Mouse (Mus musculus): ENCODE measurements around the gene Jtb. TPM values are rescaled to one million over a fixed set of nuclear protein-coding genes. Genes with fewer than 3 reads are reported as not detected.
A peak's percentile ranks its signal among the peaks of the same experiment; 100 is the strongest.
"Not testable (repeated sequence)": the region's sequence is repeated elsewhere in the genome, so short reads cannot be mapped to it uniquely, and the experiment has no call there.

Jtb gene
- total RNA-seq, 4 experiments from 2014 or later: 67.8 to 75.4 (median 71.8) TPM

GRCm38 (mm10) chr3:90222941-90223340, 8.5 kb upstream of the Jtb start:
- DNase-seq (ENCODE audit: low spot score in 2 of 2): no peak

GRCm38 (mm10) chr3:90224331-90224730, 7.1 kb upstream of the Jtb start:
- DNase-seq (ENCODE audit: low spot score in 2 of 2): no peak

GRCm38 (mm10) chr3:90231075-90231474, 322 bp upstream of the Jtb start:
- no peak for DNase-seq (ENCODE audit: low spot score in 2 of 2)

GRCm38 (mm10) chr3:90241251-90241650, 9.9 kb downstream of the Jtb start:
- no peak for DNase-seq (ENCODE audit: low spot score in 2 of 2)

GRCm38 (mm10) chr3:90241669-90242358, 10.4 kb downstream of the Jtb start:
- DNase-seq (ENCODE audit: low spot score in 2 of 2): no peak

- no peak for DNase-seq (ENCODE audit: low spot score in 2 of 2)
Observed at GRCm38 (mm10) chr3:90242984-90243775, 11.8 kb downstream of the Jtb start, which contains the start of gene Creb3l4. Gene Creb3l4, minus strand, starts transcription at chr3:90243512.

GRCm38 (mm10) chr3:90245406-90245805, 14.0 kb downstream of the Jtb start:
- no peak for DNase-seq (ENCODE audit: low spot score in 2 of 2)

- no peak for DNase-seq (ENCODE audit: low spot score in 2 of 2)
Observed at GRCm38 (mm10) chr3:90247630-90247959, 16.2 kb downstream of the Jtb start.

GRCm38 (mm10) chr3:90247960-90248745, 16.8 kb downstream of the Jtb start, which contains the start of gene Slc39a1:
Gene Slc39a1, plus strand, starts transcription at chr3:90248172.
- peak; percentile 87 to 90 for DNase-seq (ENCODE audit: low spot score in 2 of 2)

GRCm38 (mm10) chr3:90248746-90249100, 17.3 kb downstream of the Jtb start:
- DNase-seq (ENCODE audit: low spot score in 2 of 2): no peak

GRCm38 (mm10) chr3:90250791-90251190, 19.4 kb downstream of the Jtb start:
- DNase-seq (ENCODE audit: low spot score in 2 of 2): no peak

- DNase-seq (ENCODE audit: low spot score in 2 of 2): peak in 1 of 2 experiments; percentile 30
Observed at GRCm38 (mm10) chr3:90251731-90252226, 20.4 kb downstream of the Jtb start.

- not testable (repeated sequence) for DNase-seq (ENCODE audit: low spot score in 2 of 2)
Observed at GRCm38 (mm10) chr3:90252659-90253058, 21.3 kb downstream of the Jtb start.

GRCm38 (mm10) chr3:90253174-90253573, 21.8 kb downstream of the Jtb start:
- DNase-seq (ENCODE audit: low spot score in 2 of 2): not testable (repeated sequence)

- DNase-seq (ENCODE audit: low spot score in 2 of 2): peak; percentile 93 to 95
Observed at GRCm38 (mm10) chr3:90253653-90254418, 22.4 kb downstream of the Jtb start, which contains the start of gene Crtc2. Gene Crtc2, plus strand, starts transcription at chr3:90254163.

- DNase-seq (ENCODE audit: low spot score in 2 of 2): no peak
Observed at GRCm38 (mm10) chr3:90254419-90255193, 23.2 kb downstream of the Jtb start.

GRCm38 (mm10) chr3:90255194-90255565, 23.8 kb downstream of the Jtb start:
- no peak for DNase-seq (ENCODE audit: low spot score in 2 of 2)

- no peak for DNase-seq (ENCODE audit: low spot score in 2 of 2)
Observed at GRCm38 (mm10) chr3:90255784-90256353, 24.5 kb downstream of the Jtb start.

- no peak for DNase-seq (ENCODE audit: low spot score in 2 of 2)
Observed at GRCm38 (mm10) chr3:90256731-90257530, 25.5 kb downstream of the Jtb start.
